Mouse (Mus musculus) CD4-positive, CD25-positive, alpha-beta regulatory T cell, adult 2 months (primary cell): ENCODE data around the gene Usp15.

Experiments
- DNase-seq: peaks from one replicate; pipeline ENCODE4 v3.0.0-alpha.2; 2012; ENCODE audit warnings: low read depth, low spot score

Gene Usp15

GRCm38 (mm10) chr10:123182391-123182790, 14.4 kb downstream of the Usp15 start:
- DNase-seq, result no peak

- peak; percentile 38 for DNase-seq
Measured at GRCm38 (mm10) chr10:123175771-123176170, 21.0 kb downstream of the Usp15 start.

- no peak for DNase-seq
Measured at GRCm38 (mm10) chr10:123170898-123171297, 25.9 kb downstream of the Usp15 start.

- DNase-seq, result no peak
Measured at GRCm38 (mm10) chr10:123165542-123165941, 31.3 kb downstream of the Usp15 start.

GRCm38 (mm10) chr10:123160508-123160907, 36.3 kb downstream of the Usp15 start:
- DNase-seq, result no peak

- DNase-seq, result no peak
Measured at GRCm38 (mm10) chr10:123159316-123159715, 37.5 kb downstream of the Usp15 start.

GRCm38 (mm10) chr10:123156392-123156791, 40.4 kb downstream of the Usp15 start:
- no peak for DNase-seq

- no peak for DNase-seq
Measured at GRCm38 (mm10) chr10:123155764-123156163, 41.0 kb downstream of the Usp15 start.

- no peak for DNase-seq
Measured at GRCm38 (mm10) chr10:123153321-123153720, 43.5 kb downstream of the Usp15 start.

GRCm38 (mm10) chr10:123148025-123148814, 48.6 kb downstream of the Usp15 start:
- no peak for DNase-seq

- no peak for DNase-seq
Measured at GRCm38 (mm10) chr10:123147180-123147579, 49.6 kb downstream of the Usp15 start.

- no peak for DNase-seq
Measured at GRCm38 (mm10) chr10:123146349-123146748, 50.4 kb downstream of the Usp15 start.

- no peak for DNase-seq
Measured at GRCm38 (mm10) chr10:123144256-123144655, 52.5 kb downstream of the Usp15 start.

GRCm38 (mm10) chr10:123142395-123143050, 54.3 kb downstream of the Usp15 start:
- no peak for DNase-seq

- no peak for DNase-seq
Measured at GRCm38 (mm10) chr10:123135818-123136217, 61.0 kb downstream of the Usp15 start.

GRCm38 (mm10) chr10:123131487-123131886, 65.3 kb downstream of the Usp15 start:
- peak; percentile 8 for DNase-seq

- peak; percentile 7 for DNase-seq
Measured at GRCm38 (mm10) chr10:123120666-123121392, 76.0 kb downstream of the Usp15 start.

- no peak for DNase-seq
Measured at GRCm38 (mm10) chr10:123116861-123117260, 79.9 kb downstream of the Usp15 start.

GRCm38 (mm10) chr10:123113466-123113865, 83.3 kb downstream of the Usp15 start:
- no peak for DNase-seq

- DNase-seq, result no peak
Measured at GRCm38 (mm10) chr10:123112787-123113168, 84.0 kb downstream of the Usp15 start.

GRCm38 (mm10) chr10:123112056-123112786, 84.6 kb downstream of the Usp15 start:
- no peak for DNase-seq

GRCm38 (mm10) chr10:123110548-123110947, 86.2 kb downstream of the Usp15 start:
- no peak for DNase-seq
